Mouse (Mus musculus): ENCODE data around the gene Zcchc13. TPM values are rescaled to one million over a fixed set of nuclear protein-coding genes. Genes with fewer than 3 reads are reported as not detected.
"Not testable (repeated sequence)": the region's sequence is repeated elsewhere in the genome, so short reads cannot be mapped to it uniquely, and the experiment has no call there.

The Zcchc13 gene
- polyA plus RNA-seq, 1 experiment from 2014 or later: not detected

- Histone ChIP-seq H3K27ac (ENCODE audit: low read length) (no peak overlapping the region), H3K4me3 (ENCODE audit: low read length) (no peak overlapping the region), H3K4me1 (ENCODE audit: insufficient read depth, low read length) (no peaks in the 10 kb centered on the region), H3K9ac (replicated peaks; ENCODE audit: low read length) (no peak overlapping the region), H3K36me3 (ENCODE audit: insufficient read depth, low read length) (no peaks in the 10 kb centered on the region), H3K4me2 (replicated peaks; ENCODE audit: low read depth, low read length) (no peak overlapping the region), H3K9me3 (ENCODE audit: low read length) (no peaks in the 10 kb centered on the region), H3K27me3 (ENCODE audit: insufficient read depth, low read length) (no peaks in the 10 kb centered on the region; the same call in 1 of the 2 replicates)
- ATAC-seq (ENCODE audit: low FRiP score, low TSS enrichment): no peak
These were observed 3.5 kb downstream of the Zcchc13 start for GRCm38 (mm10) chrX:103633895-103634294.

- ATAC-seq (ENCODE audit: low FRiP score, low TSS enrichment): no peak
- no peak overlapping the region for H3K4me2 ChIP-seq (replicated peaks; ENCODE audit: low read depth, low read length)
- H3K36me3 ChIP-seq (ENCODE audit: insufficient read depth, low read length): no peaks in the 10 kb centered on the region
- H3K27me3 ChIP-seq (ENCODE audit: insufficient read depth, low read length): no peaks in the 10 kb centered on the region; the same call in 1 of the 2 replicates
- no peak overlapping the region for H3K9ac ChIP-seq (replicated peaks; ENCODE audit: low read length)
- no peak overlapping the region for H3K27ac ChIP-seq (ENCODE audit: low read length)
- no peak overlapping the region for H3K4me3 ChIP-seq (ENCODE audit: low read length)
- H3K4me1 ChIP-seq (ENCODE audit: insufficient read depth, low read length): no peaks in the 10 kb centered on the region
- no peaks in the 10 kb centered on the region for H3K9me3 ChIP-seq (ENCODE audit: low read length)
These were observed 5.6 kb downstream of the Zcchc13 start for GRCm38 (mm10) chrX:103636021-103636420.

- 71% methylated on average over 5 of the region's 5 CpGs for WGBS
- Histone ChIP-seq H3K4me2 (replicated peaks; ENCODE audit: low read depth, low read length) (no peak overlapping the region), H3K4me3 (ENCODE audit: low read length) (no peak overlapping the region), H3K27me3 (ENCODE audit: insufficient read depth, low read length) (no peaks in the 10 kb centered on the region; the same call in 1 of the 2 replicates), H3K9me3 (ENCODE audit: low read length) (no peaks in the 10 kb centered on the region), H3K36me3 (ENCODE audit: insufficient read depth, low read length) (no peaks in the 10 kb centered on the region), H3K27ac (ENCODE audit: low read length) (peak overlapping the region; percentile 46; the same call in 1 of the 2 replicates), H3K4me1 (ENCODE audit: insufficient read depth, low read length) (no peaks in the 10 kb centered on the region), H3K9ac (replicated peaks; ENCODE audit: low read length) (no peak overlapping the region)
- no peak for ATAC-seq (ENCODE audit: low FRiP score, low TSS enrichment)
These were observed 8.2 kb downstream of the Zcchc13 start for GRCm38 (mm10) chrX:103638566-103638965.

GRCm38 (mm10) chrX:103644301-103644700 lies 13.9 kb downstream of the Zcchc13 start:
- H3K4me3 ChIP-seq (ENCODE audit: low read length): no peak overlapping the region
- 69% methylated on average over 1 of the region's 1 CpGs for whole genome bisulfite sequencing
- ATAC-seq (ENCODE audit: low FRiP score, low TSS enrichment): no peak

GRCm38 (mm10) chrX:103652048-103652447 lies 21.7 kb downstream of the Zcchc13 start:
- H3K4me2 ChIP-seq (replicated peaks; ENCODE audit: low read depth, low read length): no peak overlapping the region
- H3K9ac ChIP-seq (replicated peaks; ENCODE audit: low read length): no peak overlapping the region
- H3K27me3 ChIP-seq (ENCODE audit: insufficient read depth, low read length): peaks cover 12% of the 10 kb centered on the region; the same call in 1 of the 2 replicates
- ATAC-seq (ENCODE audit: low FRiP score, low TSS enrichment): no peak
- H3K9me3 ChIP-seq (ENCODE audit: low read length): no peaks in the 10 kb centered on the region
- WGBS: 31% methylated on average over 1 of the region's 1 CpGs
- no peak overlapping the region for H3K4me3 ChIP-seq (ENCODE audit: low read length)
- no peaks in the 10 kb centered on the region for H3K4me1 ChIP-seq (ENCODE audit: insufficient read depth, low read length)
- H3K27ac ChIP-seq (ENCODE audit: low read length): peak overlapping the region; percentile 49; the same call in 1 of the 2 replicates
- H3K36me3 ChIP-seq (ENCODE audit: insufficient read depth, low read length): no peaks in the 10 kb centered on the region

More at GRCm38 (mm10) chrX:103644301-103644700, 13.9 kb downstream of the Zcchc13 start:
- no peaks in the 10 kb centered on the region for H3K36me3 ChIP-seq (ENCODE audit: insufficient read depth, low read length)
- H3K27ac ChIP-seq (ENCODE audit: low read length): no peak overlapping the region
- H3K4me2 ChIP-seq (replicated peaks; ENCODE audit: low read depth, low read length): no peak overlapping the region
- H3K4me1 ChIP-seq (ENCODE audit: insufficient read depth, low read length): no peaks in the 10 kb centered on the region
- no peaks in the 10 kb centered on the region for H3K9me3 ChIP-seq (ENCODE audit: low read length)
- H3K27me3 ChIP-seq (ENCODE audit: insufficient read depth, low read length): peaks cover 4% of the 10 kb centered on the region; the same call in 1 of the 2 replicates
- no peak overlapping the region for H3K9ac ChIP-seq (replicated peaks; ENCODE audit: low read length)

GRCm38 (mm10) chrX:103653021-103653420 lies 22.6 kb downstream of the Zcchc13 start:
- WGBS: 26% methylated on average over 2 of the region's 2 CpGs
- peaks cover 12% of the 10 kb centered on the region; the same call in 1 of the 2 replicates for H3K27me3 ChIP-seq (ENCODE audit: insufficient read depth, low read length)
- peak; percentile 81; the same call in 1 of the 2 replicates for ATAC-seq (ENCODE audit: low FRiP score, low TSS enrichment)

GRCm38 (mm10) chrX:103658985-103659384 lies 28.6 kb downstream of the Zcchc13 start:
- no peak for ATAC-seq (ENCODE audit: low FRiP score, low TSS enrichment)
- no peak overlapping the region for H3K9ac ChIP-seq (replicated peaks; ENCODE audit: low read length)

More at GRCm38 (mm10) chrX:103653021-103653420, 22.6 kb downstream of the Zcchc13 start:
- H3K4me2 ChIP-seq (replicated peaks; ENCODE audit: low read depth, low read length): no peak overlapping the region
- no peaks in the 10 kb centered on the region for H3K4me1 ChIP-seq (ENCODE audit: insufficient read depth, low read length)
- no peak overlapping the region for H3K9ac ChIP-seq (replicated peaks; ENCODE audit: low read length)
- H3K4me3 ChIP-seq (ENCODE audit: low read length): no peak overlapping the region
- no peaks in the 10 kb centered on the region for H3K9me3 ChIP-seq (ENCODE audit: low read length)
- peak overlapping the region; percentile 49; the same call in 1 of the 2 replicates for H3K27ac ChIP-seq (ENCODE audit: low read length)
- H3K36me3 ChIP-seq (ENCODE audit: insufficient read depth, low read length): no peaks in the 10 kb centered on the region

GRCm38 (mm10) chrX:103664445-103664844 lies 34.1 kb downstream of the Zcchc13 start:
- H3K27me3 ChIP-seq (ENCODE audit: insufficient read depth, low read length); H3K9ac ChIP-seq (replicated peaks; ENCODE audit: low read length); H3K27ac ChIP-seq (ENCODE audit: low read length); H3K4me1 ChIP-seq (ENCODE audit: insufficient read depth, low read length); H3K9me3 ChIP-seq (ENCODE audit: low read length); H3K4me2 ChIP-seq (replicated peaks; ENCODE audit: low read depth, low read length); H3K36me3 ChIP-seq (ENCODE audit: insufficient read depth, low read length); H3K4me3 ChIP-seq (ENCODE audit: low read length); ATAC-seq (ENCODE audit: low FRiP score, low TSS enrichment): not testable (repeated sequence)
- 88% methylated on average over 10 of the region's 10 CpGs for WGBS

More at GRCm38 (mm10) chrX:103658985-103659384, 28.6 kb downstream of the Zcchc13 start:
- Histone ChIP-seq H3K27me3 (ENCODE audit: insufficient read depth, low read length) (peaks cover 2% of the 10 kb centered on the region; the same call in 1 of the 2 replicates), H3K27ac (ENCODE audit: low read length) (no peak overlapping the region), H3K36me3 (ENCODE audit: insufficient read depth, low read length) (no peaks in the 10 kb centered on the region), H3K4me2 (replicated peaks; ENCODE audit: low read depth, low read length) (no peak overlapping the region), H3K4me3 (ENCODE audit: low read length) (no peak overlapping the region), H3K4me1 (ENCODE audit: insufficient read depth, low read length) (no peaks in the 10 kb centered on the region), H3K9me3 (ENCODE audit: low read length) (peaks cover 3% of the 10 kb centered on the region; the same call in 1 of the 2 replicates)
- WGBS: 87% methylated on average over 4 of the region's 4 CpGs

- H3K4me2 ChIP-seq (replicated peaks; ENCODE audit: low read depth, low read length): no peak overlapping the region
- no peak overlapping the region for H3K9ac ChIP-seq (replicated peaks; ENCODE audit: low read length)
- peaks cover 4% of the 10 kb centered on the region; the same call in 1 of the 2 replicates for H3K27me3 ChIP-seq (ENCODE audit: insufficient read depth, low read length)
- no peak overlapping the region for H3K4me3 ChIP-seq (ENCODE audit: low read length)
- H3K9me3 ChIP-seq (ENCODE audit: low read length): no peaks in the 10 kb centered on the region
- no peak overlapping the region for H3K27ac ChIP-seq (ENCODE audit: low read length)
- no peak for ATAC-seq (ENCODE audit: low FRiP score, low TSS enrichment)
- H3K36me3 ChIP-seq (ENCODE audit: insufficient read depth, low read length): no peaks in the 10 kb centered on the region
- H3K4me1 ChIP-seq (ENCODE audit: insufficient read depth, low read length): no peaks in the 10 kb centered on the region
These were observed 39.9 kb downstream of the Zcchc13 start for GRCm38 (mm10) chrX:103670245-103670644.

GRCm38 (mm10) chrX:103673761-103674160 lies 43.4 kb downstream of the Zcchc13 start:
- 91% methylated on average over 3 of the region's 3 CpGs for WGBS
- Histone ChIP-seq H3K9me3 (ENCODE audit: low read length) (no peaks in the 10 kb centered on the region), H3K4me3 (ENCODE audit: low read length) (no peak overlapping the region), H3K27me3 (ENCODE audit: insufficient read depth, low read length) (peaks cover 4% of the 10 kb centered on the region; the same call in 1 of the 2 replicates), H3K27ac (ENCODE audit: low read length) (no peak overlapping the region), H3K4me1 (ENCODE audit: insufficient read depth, low read length) (no peaks in the 10 kb centered on the region), H3K4me2 (replicated peaks; ENCODE audit: low read depth, low read length) (no peak overlapping the region), H3K36me3 (ENCODE audit: insufficient read depth, low read length) (no peaks in the 10 kb centered on the region), H3K9ac (replicated peaks; ENCODE audit: low read length) (no peak overlapping the region)
- no peak for ATAC-seq (ENCODE audit: low FRiP score, low TSS enrichment)

Data from kidney, embryonic 16.5 days (tissue).